Comparison of ENCODE assay signal across 10 mouse cellular contexts in the genomic region with DNA sequence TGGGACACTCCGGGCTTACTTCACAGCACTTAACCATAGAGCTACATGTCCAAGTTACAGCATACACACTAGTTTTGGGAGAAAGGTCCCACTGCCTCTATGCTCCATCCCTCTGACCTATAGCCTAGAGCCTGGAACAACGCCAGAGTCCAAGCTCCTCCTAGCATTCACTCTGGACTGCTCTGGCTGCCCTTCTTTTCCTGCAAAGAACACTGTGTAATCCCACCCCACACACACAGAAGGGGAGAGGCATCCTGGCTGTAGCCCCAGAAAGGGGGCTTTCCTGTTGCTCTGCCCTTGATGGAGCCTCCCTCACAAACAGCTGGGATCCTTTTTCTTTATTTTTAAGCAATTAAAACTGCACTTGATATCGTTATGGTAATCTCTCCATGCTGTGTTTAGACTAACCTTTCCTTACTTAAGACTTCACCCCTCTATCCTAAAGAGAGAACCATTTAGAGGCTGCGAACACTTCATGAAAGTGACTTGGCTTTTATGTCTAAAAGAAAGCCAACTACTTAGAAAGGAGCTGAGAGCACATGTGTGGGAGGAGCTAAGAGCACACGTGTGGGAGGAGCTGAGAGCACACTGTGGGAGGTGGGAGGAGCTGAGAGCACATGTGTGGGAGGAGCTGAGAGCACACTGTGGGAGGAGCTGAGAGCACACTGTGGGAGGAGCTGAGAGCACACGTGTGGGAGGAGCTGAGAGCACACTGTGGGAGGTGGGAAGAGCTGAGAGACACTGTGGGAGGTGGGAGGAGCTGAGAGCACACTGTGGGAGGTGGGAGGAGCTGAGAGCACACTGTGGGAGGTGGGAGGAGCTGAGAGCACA.
DNase-seq lines count a peak whose midpoint lies in the region; ATAC-seq and TF ChIP-seq lines count a peak whose summit lies in the region.
"Had no signal": no experiment of that assay in that cellular context is flagged by ENCODE, and none has a peak within 500 bp of the region (broad histone marks: within the 10 kb centered on the region; RNA-seq: fewer than 3 reads in every experiment).

No protein-coding gene starts in this region.

- H3K9ac ChIP-seq in liver, embryonic 11.5 days (ENCODE audit: low read depth, low read length), result no peak overlapping the region
- H3K9ac ChIP-seq in liver, embryonic 12.5 days, result no peak overlapping the region
- H3K9ac ChIP-seq in liver, postnatal 0 days (replicated peaks), result no peak overlapping the region

- H3K27me3 ChIP-seq in liver, embryonic 11.5 days (replicated peaks; ENCODE audit: control insufficient read depth, insufficient read depth, low read length), result no peaks in the 10 kb centered on the region
- no peaks in the 10 kb centered on the region for H3K27me3 ChIP-seq in liver, embryonic 12.5 days (replicated peaks)
- H3K27me3 ChIP-seq in liver, postnatal 0 days (ENCODE audit: insufficient read depth, low read length), result no peaks in the 10 kb centered on the region

- 67% methylated on average over 6 of the region's 6 CpGs for whole genome bisulfite sequencing in liver, embryonic 11.5 days
- WGBS in liver, embryonic 12.5 days (ENCODE audit: insufficient replicate concordance), result 66% methylated on average over 6 of the region's 6 CpGs
- WGBS in liver, postnatal 0 days (ENCODE audit: insufficient replicate concordance), result 71% methylated on average over 6 of the region's 6 CpGs

- peak; percentile 21 for DNase-seq in embryo, embryonic 10.5 days (ENCODE audit: low spot score)
- DNase-seq in embryo, embryonic 9.5 days (ENCODE audit: extremely low spot score), result no peak
- DNase-seq in liver, embryonic 11.5 days (ENCODE audit: low spot score), result no peak
- DNase-seq in liver, postnatal 0 days, result no peak
- DNase-seq in layer of hippocampus, postnatal 25 days (ENCODE audit: extremely low spot score in 1 of 2, low spot score in 1 of 2), result no peak
- DNase-seq: adrenal gland, postnatal 25 days; gastrocnemius, adult 2 months had no signal

- no peaks in the 10 kb centered on the region for H3K36me3 ChIP-seq in liver, embryonic 11.5 days (ENCODE audit: control insufficient read depth, insufficient read depth, low read length)
- H3K36me3 ChIP-seq in liver, embryonic 12.5 days, result no peaks in the 10 kb centered on the region
- no peaks in the 10 kb centered on the region for H3K36me3 ChIP-seq in liver, postnatal 0 days (replicated peaks; ENCODE audit: insufficient read depth, low read length)

- H3K4me3 ChIP-seq in liver, embryonic 11.5 days (ENCODE audit: low read depth, low read length), result no peak overlapping the region
- H3K4me3 ChIP-seq in liver, embryonic 12.5 days, result no peak overlapping the region
- H3K4me3 ChIP-seq in liver, postnatal 0 days (ENCODE audit: low read depth, low read length), result no peak overlapping the region
- H3K4me3 ChIP-seq: gastrocnemius, adult 2 months had no signal

- ATAC-seq in liver, embryonic 11.5 days (replicated peaks; ENCODE audit: low FRiP score), result no peak
- no peak for ATAC-seq in liver, embryonic 12.5 days
- 0 out of 2 replicates have a peak, but pooled peaks have one; percentile 16 for ATAC-seq in common myeloid progenitor, adult 5-6 weeks (replicated peaks; ENCODE audit: low read depth, poor library complexity, severe bottlenecking)
- peak; percentile 38; the same call in 1 of the 2 replicates for ATAC-seq in liver, postnatal 0 days
- no peak for ATAC-seq in monocyte, adult 5-6 weeks (replicated peaks; ENCODE audit: insufficient number of reproducible peaks, low FRiP score, low TSS enrichment, poor library complexity, severe bottlenecking)

- TF ChIP-seq CTCF in liver, postnatal 0 days (IDR thresholded peaks at IDR 0.05; ENCODE audit: low read depth), result no peak

- 0 out of 2 replicates have a peak overlapping the region, but pooled peaks have one; percentile 25 for H3K27ac ChIP-seq in liver, embryonic 11.5 days (ENCODE audit: low read depth, low read length)
- no peak overlapping the region for H3K27ac ChIP-seq in liver, embryonic 12.5 days
- H3K27ac ChIP-seq in liver, postnatal 0 days (ENCODE audit: low read depth), result no peak overlapping the region
- H3K27ac ChIP-seq: gastrocnemius, adult 2 months had no signal

- no peaks in the 10 kb centered on the region for H3K9me3 ChIP-seq in liver, embryonic 11.5 days (ENCODE audit: control insufficient read depth, low read length)
- H3K9me3 ChIP-seq in liver, embryonic 12.5 days (replicated peaks), result no peaks in the 10 kb centered on the region
- H3K9me3 ChIP-seq in liver, postnatal 0 days (ENCODE audit: low read length), result no peaks in the 10 kb centered on the region

- 0 out of 2 replicates have a peak, but pooled peaks cover 3% of the 10 kb centered on the region for H3K4me1 ChIP-seq in liver, embryonic 11.5 days (replicated peaks; ENCODE audit: control insufficient read depth, insufficient read depth, low read length)
- H3K4me1 ChIP-seq in liver, embryonic 12.5 days, result no peaks in the 10 kb centered on the region; the same call in 1 of the 2 replicates
- peaks cover 6% of the 10 kb centered on the region; the same call in 1 of the 2 replicates for H3K4me1 ChIP-seq in liver, postnatal 0 days (ENCODE audit: insufficient read depth)

- no peak overlapping the region for H3K4me2 ChIP-seq in liver, embryonic 11.5 days
- H3K4me2 ChIP-seq in liver, embryonic 12.5 days, result no peak overlapping the region
- no peak overlapping the region for H3K4me2 ChIP-seq in liver, postnatal 0 days (ENCODE audit: low read depth, low read length)

- no peak for TF ChIP-seq EP300 in liver, postnatal 0 days (IDR thresholded peaks at IDR 0.05; ENCODE audit: low read depth)

Comparison
In these comparisons a context has a peak if more than half of its experiments do, and no peak if none do; other contexts are left out.
1. ATAC-seq: peak in common myeloid progenitor, adult 5-6 weeks (single experiment) and liver, postnatal 0 days (single experiment); none in liver, embryonic 11.5 days (single experiment), liver, embryonic 12.5 days (single experiment) and monocyte, adult 5-6 weeks (single experiment).